Mouse (Mus musculus) myocyte (in vitro differentiated cells): Measurements from ENCODE around the gene Rnasel.

ENCODE experiments used
- E2F4 ChIP-seq: IDR thresholded peaks from one replicate; pipeline ENCODE4 v1.6.1; 2011; ENCODE audit warnings: mild to moderate bottlenecking, control low read depth, moderate library complexity; ENCODE audit not compliant: insufficient read depth
- MYOD1 ChIP-seq, 3 experiments: IDR thresholded peaks; one replicate each; pipeline ENCODE4 v1.6.1; 2011; ENCODE audit warnings: control low read depth in 2 of 3, low read depth in 2 of 3, mild to moderate bottlenecking in 2 of 3, moderate library complexity in 1 of 3; ENCODE audit not compliant: insufficient read length in 2 of 3, control insufficient read depth in 1 of 3
- MYOG ChIP-seq, 3 experiments: IDR thresholded peaks; one replicate each; pipeline ENCODE4 v1.6.1; 2011; ENCODE audit warnings: control low read depth in 2 of 3, low read depth in 2 of 3, mild to moderate bottlenecking in 2 of 3; ENCODE audit not compliant: insufficient read length in 2 of 3, control insufficient read depth in 1 of 3, insufficient read depth in 1 of 3
- POLR2A ChIP-seq: IDR thresholded peaks from one replicate; pipeline ENCODE4 v1.6.1; 2011; ENCODE audit warnings: low read depth, mild to moderate bottlenecking, control low read depth, moderate library complexity; ENCODE audit not compliant: insufficient read length
- REST ChIP-seq: IDR thresholded peaks from one replicate; pipeline ENCODE4 v1.6.1; 2011; ENCODE audit warnings: mild to moderate bottlenecking, control low read depth, moderate library complexity; ENCODE audit not compliant: insufficient read depth, insufficient read length

- no peak for TF ChIP-seq POLR2A
- no peak for TF ChIP-seq MYOD1 (IDR thresholded peaks at IDR 0.05; ENCODE audit: control insufficient read depth in 1 of 3, insufficient read length in 2 of 3, low read depth in 2 of 3)
- TF ChIP-seq REST, result no peak
- TF ChIP-seq E2F4, result no peak
- TF ChIP-seq MYOG (IDR thresholded peaks at IDR 0.05; ENCODE audit: control insufficient read depth in 1 of 3, insufficient read depth in 1 of 3, insufficient read length in 2 of 3, low read depth in 2 of 3), result no peak
These were observed 40.6 kb upstream of the Rnasel start for GRCm38 (mm10) chr1:153708626-153709025.
